Mouse (Mus musculus): ENCODE results near the gene Gnpda2.

DNA sequence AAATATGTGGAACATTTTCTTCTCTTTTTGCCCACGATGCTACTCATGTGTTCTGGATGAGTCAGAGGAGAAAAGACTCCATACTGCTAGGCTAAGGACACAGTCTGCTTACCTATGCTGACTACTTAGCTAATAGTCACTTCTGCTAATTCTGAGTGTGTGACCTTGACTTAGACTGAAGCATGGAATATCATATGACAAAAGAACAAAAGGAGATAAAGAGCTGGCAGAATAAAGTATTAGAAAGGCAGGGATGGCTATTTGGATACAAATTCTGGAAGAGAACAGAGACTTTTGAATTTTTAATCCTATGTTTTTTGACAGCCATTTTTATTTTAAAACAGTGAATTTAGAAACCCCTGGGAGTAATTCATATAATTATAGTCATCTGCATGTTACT, 50.5 kb downstream of the Gnpda2 start:
- no peak for TF ChIP-seq SIN3A (IDR thresholded peaks at IDR 0.05; ENCODE audit: low read length)
- no peak for TF ChIP-seq POLR2AphosphoS2 (IDR thresholded peaks at IDR 0.05; ENCODE audit: low read depth, low read length)
- TF ChIP-seq RAD21 (IDR thresholded peaks at IDR 0.05; ENCODE audit: low read depth, low read length) = no peak
- TF ChIP-seq POLR2A (IDR thresholded peaks at IDR 0.05; ENCODE audit: low read depth, low read length) = no peak
- no peak for TF ChIP-seq NELFE (IDR thresholded peaks at IDR 0.05; ENCODE audit: low read depth, low read length)
- TF ChIP-seq ZKSCAN1 (IDR thresholded peaks at IDR 0.05; ENCODE audit: borderline replicate concordance, low read depth, low read length) = no peak
- TF ChIP-seq CTCF (conservative IDR thresholded peaks at IDR 0.05 in 1 of 2, IDR thresholded peaks at IDR 0.05 in 1 of 2; ENCODE audit: low read depth in 2 of 2, low read length in 2 of 2) = no peak
- TF ChIP-seq TBP (conservative IDR thresholded peaks at IDR 0.05; ENCODE audit: low read depth, low read length) = no peak
- no peak for TF ChIP-seq ETS1 (conservative IDR thresholded peaks at IDR 0.05; ENCODE audit: low read depth, low read length)
- no peak for TF ChIP-seq USF1 (IDR thresholded peaks at IDR 0.05; ENCODE audit: low read depth, low read length)
- no peak for TF ChIP-seq USF2 (conservative IDR thresholded peaks at IDR 0.05; ENCODE audit: low read depth, low read length)
- no peak for TF ChIP-seq EP300 (IDR thresholded peaks at IDR 0.05; ENCODE audit: low read length)
- TF ChIP-seq TCF12 (IDR thresholded peaks at IDR 0.05; ENCODE audit: low read depth, low read length) = no peak

All from CH12.LX (cell line).